Mouse (Mus musculus) midbrain, embryonic 10.5 days (tissue): ENCODE results near the gene Xpo6. TPM values are rescaled to one million over a fixed set of nuclear protein-coding genes. Genes with fewer than 3 reads are reported as not detected.

Experiments
- DNase-seq: peaks from one replicate; pipeline ENCODE4 v3.0.0-alpha.2; 2017; ENCODE audit warnings: low spot score
- H3K27ac ChIP-seq: fragments of 300-500 bp; sonication (generic); replicated peaks from 2 replicates; pipeline ENCODE4 v1.5.1; 2016; ENCODE audit warnings: mild to moderate bottlenecking
- H3K27me3 ChIP-seq: fragments of 300-500 bp; sonication (generic); 2 replicates; pipeline ENCODE4 v1.6.1; 2016; ENCODE audit warnings: low read depth, mild to moderate bottlenecking; ENCODE audit not compliant: poor library complexity, severe bottlenecking
- H3K36me3 ChIP-seq: fragments of 300-500 bp; sonication (generic); 2 replicates; pipeline ENCODE4 v1.6.1; 2016; ENCODE audit warnings: mild to moderate bottlenecking, moderate library complexity
- H3K4me1 ChIP-seq: fragments of 300-500 bp; sonication (generic); 2 replicates; pipeline ENCODE4 v1.6.1; 2016
- H3K4me3 ChIP-seq: fragments of 300-500 bp; sonication (generic); 2 replicates; pipeline ENCODE4 v1.5.1; 2016; ENCODE audit warnings: mild to moderate bottlenecking, moderate library complexity
- H3K9me3 ChIP-seq: fragments of 300-500 bp; sonication (generic); replicated peaks from 2 replicates; pipeline ENCODE4 v1.6.1; 2016; ENCODE audit warnings: mild to moderate bottlenecking
- WGBS: fragments of 180-500 bp; shearing (Covaris S2); methylation state at CpG from one replicate; pipeline ENCODE4 v1.1.7; 2016; 5-methylcytosine and 5-hydroxymethylcytosine counted together
- polyA plus RNA-seq: library from polyadenylated mRNA; unstranded; fragments of >200 nt; fragmentation: Nextera tagmentation; extraction: Ambion mirVana; gene quantifications from 2 replicates; pipeline ENCODE4 v1.2.1, GENCODE M21; 2016

Gene Xpo6
- polyA plus RNA-seq, 1 experiment from 2014 or later = 65.7 TPM

DNA sequence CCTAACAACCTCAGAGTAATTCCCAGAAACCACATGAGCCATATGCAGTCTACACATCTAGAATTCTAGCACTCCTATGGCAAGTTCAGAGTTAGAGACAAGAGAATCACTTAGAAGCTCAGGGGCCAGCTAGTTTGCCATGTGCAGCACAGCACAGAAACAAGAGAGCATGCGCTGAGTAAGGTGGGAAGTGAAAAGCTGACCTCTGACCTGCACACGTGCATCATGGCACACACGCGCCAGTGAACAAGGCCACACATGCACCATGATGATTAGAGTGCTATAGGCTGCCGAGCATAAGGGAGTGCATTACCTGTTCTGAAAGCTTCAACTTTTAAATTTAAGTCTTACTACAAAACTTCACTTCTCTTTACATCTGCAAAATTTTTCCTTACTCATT is 45.6 kb downstream of the Xpo6 start:
- WGBS = 93% methylated on average over 5 of the region's 5 CpGs
- H3K27ac ChIP-seq = no peak overlapping the region
- H3K9me3 ChIP-seq = no peaks in the 10 kb centered on the region
- no peaks in the 10 kb centered on the region for H3K27me3 ChIP-seq
- peaks cover 88% of the 10 kb centered on the region for H3K36me3 ChIP-seq
- H3K4me3 ChIP-seq = no peak overlapping the region
- H3K4me1 ChIP-seq = no peaks in the 10 kb centered on the region
- DNase-seq = no peak

DNA sequence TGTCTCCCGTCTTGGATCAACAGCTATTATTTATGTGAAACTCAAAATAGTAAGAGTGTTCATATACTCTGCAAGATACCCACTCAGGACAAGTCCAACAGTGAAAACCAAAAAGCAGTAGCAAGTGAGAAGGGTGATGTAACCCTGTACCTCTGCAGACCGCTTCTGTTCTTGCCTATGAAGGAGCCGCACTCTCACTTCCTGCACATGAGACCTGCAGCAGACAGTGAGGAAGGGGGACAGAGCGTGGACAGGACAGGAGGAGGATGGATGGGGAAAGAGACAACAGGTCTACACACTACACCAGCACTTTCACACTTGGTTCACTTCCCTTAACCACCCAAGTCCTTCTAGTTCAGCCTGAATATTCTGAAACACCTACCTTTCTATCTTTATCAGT is 48.0 kb downstream of the Xpo6 start:
- no peaks in the 10 kb centered on the region for H3K27me3 ChIP-seq
- DNase-seq = no peak
- H3K4me1 ChIP-seq = no peaks in the 10 kb centered on the region
- 94% methylated on average over 4 of the region's 4 CpGs for WGBS
- no peak overlapping the region for H3K4me3 ChIP-seq
- H3K36me3 ChIP-seq = peaks cover 90% of the 10 kb centered on the region
- no peak overlapping the region for H3K27ac ChIP-seq
- H3K9me3 ChIP-seq = no peaks in the 10 kb centered on the region

DNA sequence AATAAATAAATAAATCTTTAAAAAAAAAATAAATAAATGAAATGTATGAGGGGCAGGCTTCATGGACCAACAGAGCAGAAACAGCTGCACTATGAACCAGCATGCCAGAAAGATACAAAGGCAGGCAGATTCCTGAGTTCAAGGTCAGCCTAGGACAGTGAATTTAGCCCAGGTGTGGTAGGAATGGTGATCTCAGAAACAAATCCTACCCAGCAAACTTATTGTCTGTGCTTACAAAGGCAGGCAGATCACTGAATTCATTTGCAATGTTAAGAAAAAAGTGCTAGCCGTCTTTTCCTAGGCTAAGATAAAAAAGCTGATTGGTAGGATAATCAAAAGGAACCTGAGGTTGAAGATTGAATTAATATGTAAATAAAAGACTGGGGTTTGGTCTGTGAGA is 54.1 kb downstream of the Xpo6 start:
- 86% methylated on average over 1 of the region's 1 CpGs for WGBS
- Histone ChIP-seq H3K4me1 (no peaks in the 10 kb centered on the region), H3K36me3 (peaks cover 88% of the 10 kb centered on the region), H3K4me3 (no peak overlapping the region), H3K27me3 (no peaks in the 10 kb centered on the region), H3K27ac (no peak overlapping the region), H3K9me3 (no peaks in the 10 kb centered on the region)
- no peak for DNase-seq

DNA sequence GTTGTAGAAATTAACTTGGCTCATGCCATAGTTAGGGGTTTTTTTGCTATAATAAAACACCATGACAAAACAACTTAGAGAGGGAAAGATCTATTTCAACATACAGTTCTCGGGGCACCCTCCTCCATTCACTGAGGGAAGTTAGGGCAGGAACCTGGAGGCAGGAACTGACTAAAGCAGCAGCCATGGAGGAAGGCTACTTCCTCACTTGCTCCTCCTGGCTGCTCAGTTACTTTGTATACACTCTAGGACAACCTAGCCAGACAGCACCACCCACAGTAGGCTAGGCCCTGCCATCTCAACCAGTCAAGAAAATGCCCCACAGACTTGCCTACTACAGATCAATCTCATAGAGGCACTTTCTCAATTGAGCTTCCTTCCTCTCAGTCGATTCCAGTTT is 55.9 kb downstream of the Xpo6 start:
- Histone ChIP-seq H3K4me3 (no peak overlapping the region), H3K27me3 (no peaks in the 10 kb centered on the region), H3K36me3 (peaks cover 93% of the 10 kb centered on the region), H3K9me3 (no peaks in the 10 kb centered on the region), H3K27ac (no peak overlapping the region), H3K4me1 (no peaks in the 10 kb centered on the region)
- DNase-seq = no peak
- WGBS = 94% methylated on average over 2 of the region's 2 CpGs

DNA sequence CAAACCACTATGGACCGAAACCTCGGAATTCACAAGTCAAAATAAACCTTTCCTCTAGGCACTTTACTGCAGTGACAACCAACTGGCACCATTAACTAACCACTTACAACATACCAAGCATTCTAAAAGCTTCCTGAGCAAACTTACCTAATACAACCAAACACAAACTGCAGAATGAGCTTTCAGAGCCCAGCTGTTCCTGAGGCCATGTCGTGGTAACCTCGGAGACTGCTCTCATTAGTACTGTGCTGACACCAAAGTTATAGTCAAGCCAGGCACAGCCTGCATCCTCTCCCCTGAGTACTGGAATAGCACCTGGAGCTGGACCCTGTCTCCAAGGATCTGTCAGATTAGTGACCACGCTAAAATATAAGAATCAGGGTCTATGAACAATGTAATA is 62.5 kb downstream of the Xpo6 start:
- H3K4me1 ChIP-seq = no peaks in the 10 kb centered on the region
- 94% methylated on average over 5 of the region's 5 CpGs for WGBS
- no peak overlapping the region for H3K4me3 ChIP-seq
- H3K36me3 ChIP-seq = peaks cover 86% of the 10 kb centered on the region
- H3K27me3 ChIP-seq = no peaks in the 10 kb centered on the region
- no peaks in the 10 kb centered on the region for H3K9me3 ChIP-seq
- H3K27ac ChIP-seq = no peak overlapping the region
- DNase-seq = no peak

DNA sequence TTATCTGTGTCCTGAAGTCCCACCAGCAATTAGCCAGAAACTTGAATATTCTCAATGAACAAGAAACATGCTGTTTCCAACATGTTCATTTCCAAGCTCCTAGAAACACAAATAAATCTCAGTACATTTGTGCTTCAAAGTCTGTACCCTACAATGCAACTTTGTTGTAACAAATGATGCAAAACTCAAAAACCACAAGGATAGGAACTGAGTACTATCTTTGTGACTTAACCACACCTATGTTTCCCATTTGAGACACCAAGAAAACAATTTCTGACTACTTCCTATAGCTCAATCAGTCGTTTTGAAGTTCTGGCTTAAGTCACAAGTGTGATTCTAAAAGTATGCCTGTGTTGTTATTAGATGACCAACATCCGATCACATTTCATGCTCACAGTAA is 64.9 kb downstream of the Xpo6 start:
- H3K9me3 ChIP-seq = no peaks in the 10 kb centered on the region
- peaks cover 89% of the 10 kb centered on the region for H3K36me3 ChIP-seq
- 90% methylated on average over 2 of the region's 2 CpGs for WGBS
- H3K4me1 ChIP-seq = no peaks in the 10 kb centered on the region
- no peak overlapping the region for H3K27ac ChIP-seq
- H3K4me3 ChIP-seq = no peak overlapping the region
- no peak for DNase-seq
- no peaks in the 10 kb centered on the region for H3K27me3 ChIP-seq

DNA sequence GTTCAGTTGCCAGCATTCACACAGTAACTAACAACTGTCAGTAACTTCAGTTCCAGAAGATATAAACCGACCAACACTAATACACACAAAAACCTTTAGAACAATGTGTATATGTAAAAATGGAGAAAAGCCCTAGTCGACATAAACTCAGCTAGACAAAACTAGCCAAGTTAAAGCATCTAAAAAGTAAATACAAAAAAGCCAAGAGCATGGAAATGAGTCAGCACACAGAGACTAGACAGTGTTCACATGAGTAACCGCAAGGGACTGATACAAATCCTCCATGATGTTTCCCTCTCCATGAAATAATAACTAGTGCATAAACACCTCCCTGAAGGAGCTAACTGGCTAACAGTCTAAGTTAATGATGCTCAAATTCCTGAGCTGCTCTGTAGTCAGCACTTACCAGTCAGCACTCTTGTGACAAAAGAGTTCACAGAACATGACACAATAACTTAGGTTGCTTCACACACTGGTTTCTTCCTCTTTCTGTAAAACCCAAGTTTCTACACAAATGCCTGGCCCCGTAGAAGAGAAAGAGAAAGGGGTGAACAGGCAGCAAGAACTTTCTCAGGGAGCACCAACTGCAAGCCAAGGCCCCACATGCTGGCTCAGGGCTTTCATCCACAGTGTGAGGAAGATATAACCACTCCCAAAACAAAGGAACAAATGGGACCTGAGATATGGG is 65.5 kb downstream of the Xpo6 start:
- H3K36me3 ChIP-seq = peaks cover 89% of the 10 kb centered on the region

DNA sequence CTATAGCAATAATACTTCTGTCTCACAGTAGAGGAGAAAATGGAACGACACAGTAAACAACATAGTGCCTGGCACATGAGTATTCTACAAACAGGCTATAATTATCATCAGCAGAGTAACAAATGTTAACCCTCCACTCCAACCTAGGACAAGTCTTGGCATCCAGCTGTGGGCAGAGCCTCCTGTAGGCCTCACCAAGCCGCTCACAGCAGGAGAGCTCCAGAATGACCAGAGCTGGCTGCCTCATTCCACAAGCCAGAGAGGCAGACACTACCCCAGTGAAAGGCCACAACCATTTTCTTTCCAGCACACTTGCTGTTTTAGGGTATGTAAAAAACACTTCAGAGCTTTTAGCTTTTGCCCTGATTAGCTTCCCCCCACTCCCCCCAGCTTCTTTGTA is 72.6 kb downstream of the Xpo6 start:
- WGBS = 73% methylated on average over 2 of the region's 2 CpGs
- Histone ChIP-seq H3K27ac (no peak overlapping the region), H3K36me3 (peaks cover 99% of the 10 kb centered on the region), H3K4me1 (no peaks in the 10 kb centered on the region), H3K9me3 (no peaks in the 10 kb centered on the region), H3K27me3 (no peaks in the 10 kb centered on the region), H3K4me3 (no peak overlapping the region)
- no peak for DNase-seq

More for the DNA sequence above, 65.5 kb downstream of the Xpo6 start:
- Histone ChIP-seq H3K9me3 (no peaks in the 10 kb centered on the region), H3K27me3 (no peaks in the 10 kb centered on the region), H3K27ac (no peak overlapping the region), H3K4me1 (no peaks in the 10 kb centered on the region), H3K4me3 (no peak overlapping the region)
- 92% methylated on average over 4 of the region's 4 CpGs for WGBS
- no peak for DNase-seq

DNA sequence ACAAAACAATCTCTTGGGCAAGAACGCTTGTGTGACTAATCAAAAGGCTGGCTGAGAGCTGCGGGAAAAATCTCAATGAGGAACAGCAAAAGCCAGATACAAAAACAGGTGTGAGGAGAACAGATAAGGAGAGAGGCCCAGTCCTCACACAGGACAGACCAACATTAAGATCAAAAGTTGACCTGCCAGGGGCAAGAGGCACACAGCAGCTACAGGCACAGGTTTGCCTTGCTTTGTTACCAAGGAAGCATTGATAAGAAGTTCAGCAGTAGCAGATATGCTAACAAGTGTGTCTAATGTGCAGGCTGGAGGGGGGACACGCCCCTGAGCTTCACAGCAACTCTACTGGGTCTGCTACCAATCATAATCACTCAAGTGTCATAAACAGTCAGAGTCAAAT is 73.8 kb downstream of the Xpo6 start:
- Histone ChIP-seq H3K27me3 (no peaks in the 10 kb centered on the region), H3K4me1 (no peaks in the 10 kb centered on the region), H3K36me3 (peaks cover 99% of the 10 kb centered on the region), H3K4me3 (no peak overlapping the region), H3K27ac (no peak overlapping the region), H3K9me3 (no peaks in the 10 kb centered on the region)
- 91% methylated on average over 3 of the region's 3 CpGs for WGBS
- no peak for DNase-seq

DNA sequence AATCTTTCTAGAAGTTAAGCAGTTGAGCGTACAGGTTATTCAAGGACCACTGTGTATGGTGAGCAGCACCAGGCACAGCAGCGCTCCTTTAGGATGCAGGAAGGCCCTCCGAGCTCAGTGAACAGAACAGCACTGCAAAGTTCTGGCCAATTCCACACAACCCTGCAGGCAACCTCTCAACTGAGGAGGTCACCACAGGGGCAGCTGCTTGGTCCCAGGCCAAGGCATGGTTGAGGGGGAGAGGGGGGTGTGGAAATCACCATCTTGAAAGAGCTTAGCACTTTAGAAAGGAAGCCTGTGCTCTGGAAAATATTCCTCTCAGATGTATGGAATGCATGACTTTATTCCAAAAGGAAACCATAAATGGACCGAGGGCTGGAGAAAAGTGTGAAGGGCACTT is 78.8 kb downstream of the Xpo6 start:
- WGBS = 94% methylated on average over 4 of the region's 4 CpGs
- no peak for DNase-seq
- Histone ChIP-seq H3K27ac (no peak overlapping the region), H3K27me3 (no peaks in the 10 kb centered on the region), H3K4me1 (no peaks in the 10 kb centered on the region; the same call in 1 of the 2 replicates), H3K36me3 (peaks cover 94% of the 10 kb centered on the region), H3K4me3 (no peak overlapping the region), H3K9me3 (no peaks in the 10 kb centered on the region)

DNA sequence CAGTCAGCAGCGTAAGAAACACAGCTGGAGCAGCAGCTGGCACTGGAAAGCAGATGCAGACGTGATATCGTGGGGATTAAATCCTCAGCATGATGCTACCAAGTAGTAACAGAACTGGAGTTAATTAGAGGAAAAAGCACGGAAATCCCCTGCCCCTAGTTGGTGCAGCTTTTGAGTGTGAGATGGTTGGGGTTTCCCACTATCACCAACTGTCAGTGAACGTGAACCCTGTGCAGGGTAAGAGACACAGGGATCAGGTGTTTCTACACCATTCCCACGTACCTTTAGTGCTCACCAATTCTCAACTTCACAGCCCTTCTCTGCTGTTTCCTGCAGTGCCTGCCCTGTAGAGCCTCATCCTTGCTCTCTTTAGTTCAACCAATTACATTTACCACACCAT is 80.5 kb downstream of the Xpo6 start:
- peaks cover 93% of the 10 kb centered on the region for H3K36me3 ChIP-seq
- no peaks in the 10 kb centered on the region for H3K27me3 ChIP-seq
- H3K27ac ChIP-seq = no peak overlapping the region
- H3K4me3 ChIP-seq = no peak overlapping the region
- H3K4me1 ChIP-seq = no peaks in the 10 kb centered on the region; the same call in 1 of the 2 replicates
- H3K9me3 ChIP-seq = no peaks in the 10 kb centered on the region
- WGBS = 63% methylated on average over 6 of the region's 6 CpGs
- DNase-seq = no peak

DNA sequence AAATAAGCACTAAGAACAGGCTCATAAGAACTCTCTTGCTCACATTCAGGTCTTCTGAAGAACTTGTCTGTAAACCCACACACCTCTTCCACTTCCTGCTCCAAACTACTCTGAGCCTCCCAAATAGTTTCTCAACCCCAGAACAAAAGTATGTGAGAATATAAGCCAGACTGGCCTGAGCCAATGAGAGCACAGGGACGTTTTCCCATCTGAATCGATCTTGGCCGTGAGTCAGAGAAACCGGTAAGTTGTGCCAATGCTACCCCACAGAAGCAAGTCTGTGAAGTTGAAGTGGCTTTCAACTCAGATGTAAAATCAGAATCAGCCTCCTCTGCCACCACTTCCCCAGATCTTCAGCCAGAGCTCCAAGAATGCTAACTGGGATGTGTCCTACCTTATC is 87.0 kb downstream of the Xpo6 start:
- Histone ChIP-seq H3K27ac (no peak overlapping the region), H3K4me1 (no peaks in the 10 kb centered on the region), H3K36me3 (peaks cover 93% of the 10 kb centered on the region), H3K4me3 (no peak overlapping the region), H3K9me3 (no peaks in the 10 kb centered on the region), H3K27me3 (no peaks in the 10 kb centered on the region)
- WGBS = 92% methylated on average over 4 of the region's 4 CpGs
- no peak for DNase-seq

DNA sequence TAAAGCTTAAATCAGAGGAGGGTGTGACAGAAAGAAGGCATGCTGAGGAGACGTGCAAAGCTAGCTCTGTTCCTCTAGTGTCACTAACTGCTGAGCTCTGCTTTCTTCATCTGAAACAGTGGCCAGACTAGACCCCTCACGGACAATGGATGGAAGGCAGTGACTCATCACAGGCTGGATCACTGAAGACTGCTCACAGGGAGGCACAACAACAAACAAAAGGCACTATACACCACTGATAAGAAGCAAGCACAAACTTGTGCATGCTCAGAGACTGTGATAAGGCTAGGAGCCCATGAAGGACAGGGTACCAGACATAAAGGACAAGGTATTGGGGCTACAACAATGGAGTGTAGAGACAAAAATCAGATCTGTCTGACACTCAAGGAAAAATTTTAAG is 89.1 kb downstream of the Xpo6 start:
- 84% methylated on average over 2 of the region's 2 CpGs for WGBS
- H3K36me3 ChIP-seq = peaks cover 99% of the 10 kb centered on the region
- no peak overlapping the region for H3K27ac ChIP-seq
- DNase-seq = no peak
- no peak overlapping the region for H3K4me3 ChIP-seq
- no peaks in the 10 kb centered on the region for H3K27me3 ChIP-seq
- H3K9me3 ChIP-seq = no peaks in the 10 kb centered on the region
- no peaks in the 10 kb centered on the region for H3K4me1 ChIP-seq

DNA sequence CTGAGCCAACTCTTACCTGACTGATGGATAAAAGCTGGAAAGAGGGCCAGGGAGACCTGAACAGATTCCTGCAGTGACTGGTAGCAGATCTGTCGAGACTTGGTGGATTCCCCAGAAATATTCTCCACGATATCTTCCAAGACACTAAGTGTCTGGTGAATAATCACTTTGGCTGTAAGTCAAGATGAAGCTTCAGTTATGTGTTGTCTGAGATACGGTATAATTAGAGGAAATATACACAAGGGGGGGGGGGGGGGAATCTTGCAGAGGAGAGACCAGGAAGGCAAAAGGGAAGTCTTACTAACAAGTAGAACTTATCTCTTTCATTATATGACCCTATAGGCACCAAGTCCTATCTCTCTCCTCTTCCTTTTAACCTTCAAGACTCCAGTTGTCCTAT is 90.4 kb downstream of the Xpo6 start:
- H3K36me3 ChIP-seq = peaks cover 99% of the 10 kb centered on the region
- 91% methylated on average over 3 of the region's 3 CpGs for WGBS

More for the DNA sequence above, 90.4 kb downstream of the Xpo6 start:
- DNase-seq = no peak
- Histone ChIP-seq H3K4me1 (no peaks in the 10 kb centered on the region), H3K9me3 (no peaks in the 10 kb centered on the region), H3K27me3 (no peaks in the 10 kb centered on the region), H3K4me3 (no peak overlapping the region), H3K27ac (no peak overlapping the region)
